Mouse (Mus musculus) small intestine, adult 2 months (tissue): ENCODE results near the gene Tac4. TPM values are rescaled to one million over a fixed set of nuclear protein-coding genes. Genes with fewer than 3 reads are reported as not detected.

Experiments used
- H3K27ac ChIP-seq: fragments of 200-500 bp; 2 replicates; pipeline ENCODE4 v1.5.1; 2012; ENCODE audit warnings: low read depth, low read length, control low read depth, inconsistent platforms; ENCODE audit not compliant: insufficient read depth
- H3K27me3 ChIP-seq: fragments of 200-500 bp; 2 replicates; pipeline ENCODE4 v1.6.1; 2012; ENCODE audit warnings: mild to moderate bottlenecking, moderate library complexity, low read length, inconsistent platforms; ENCODE audit not compliant: control insufficient read depth, insufficient read depth
- H3K36me3 ChIP-seq: fragments of 200-500 bp; 2 replicates; pipeline ENCODE4 v1.6.1; 2012; ENCODE audit warnings: mild to moderate bottlenecking, low read length, control low read depth, inconsistent platforms; ENCODE audit not compliant: control insufficient read depth, insufficient read depth
- H3K4me1 ChIP-seq: fragments of 200-500 bp; 2 replicates; pipeline ENCODE4 v1.6.1; 2012; ENCODE audit warnings: low read length, inconsistent platforms, mixed read lengths; ENCODE audit not compliant: control insufficient read depth, insufficient read depth, insufficient read length
- H3K4me3 ChIP-seq: fragments of 200-500 bp; 2 replicates; pipeline ENCODE4 v1.5.1; 2012; ENCODE audit warnings: low read depth, mild to moderate bottlenecking, control low read depth, inconsistent platforms, low read length, moderate library complexity
- CTCF ChIP-seq: fragments of 200-500 bp; IDR thresholded peaks from 2 replicates; pipeline ENCODE4 v1.5.1; 2012; ENCODE audit warnings: low read depth, mild to moderate bottlenecking, control low read depth, inconsistent platforms, low read length, moderate library complexity, mixed read lengths; ENCODE audit not compliant: insufficient replicate concordance, insufficient read length; ENCODE audit errors: extremely low read depth
- POLR2A ChIP-seq: fragments of 200-500 bp; IDR thresholded peaks from 2 replicates; pipeline ENCODE4 v1.6.1; 2012; ENCODE audit warnings: low read depth, mild to moderate bottlenecking, control low read depth, inconsistent platforms, low read length, moderate library complexity
- WGBS: fragments of 180-500 bp; shearing (Covaris S2); methylation state at CpG from one replicate; pipeline ENCODE4 v1.1.7; 2018; 5-methylcytosine and 5-hydroxymethylcytosine counted together
- polyA plus RNA-seq: library from polyadenylated mRNA; depleted of rRNA; stranded (reverse); fragments of >200 nt; gene quantifications from 2 replicates; pipeline ENCODE4 v1.2.3, GENCODE M21; 2012

Gene Tac4
- polyA plus RNA-seq, 1 experiment, result 0.24 TPM

DNA sequence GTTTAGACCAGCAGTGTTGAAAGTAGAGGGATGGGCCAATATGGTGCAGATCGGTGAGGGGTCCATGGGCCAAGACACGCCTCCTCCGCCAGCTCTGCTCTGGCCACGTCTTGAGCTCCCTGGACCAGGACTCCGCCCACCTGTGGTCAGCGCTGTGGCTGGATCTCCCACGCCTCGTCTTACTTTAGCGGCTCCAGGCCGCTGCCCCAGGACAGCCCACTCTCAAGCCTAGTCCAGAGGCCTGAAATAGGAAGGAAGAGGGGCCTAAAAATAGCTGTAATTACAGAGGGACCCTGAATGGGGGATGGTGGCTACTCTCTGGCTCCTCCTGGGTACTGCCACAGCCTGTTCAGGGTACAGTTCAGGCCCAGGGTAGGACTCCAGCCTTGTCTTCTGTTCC is 11.2 kb upstream of the Tac4 start:
- Histone ChIP-seq H3K4me3 (no peak overlapping the region), H3K27ac (no peak overlapping the region), H3K36me3 (no peaks in the 10 kb centered on the region), H3K4me1 (peaks cover 3% of the 10 kb centered on the region; the same call in 1 of the 2 replicates), H3K27me3 (0 out of 2 replicates have a peak, but pooled peaks cover 3% of the 10 kb centered on the region)
- 46% methylated on average over 10 of the region's 10 CpGs for WGBS
- TF ChIP-seq CTCF, result no peak

DNA sequence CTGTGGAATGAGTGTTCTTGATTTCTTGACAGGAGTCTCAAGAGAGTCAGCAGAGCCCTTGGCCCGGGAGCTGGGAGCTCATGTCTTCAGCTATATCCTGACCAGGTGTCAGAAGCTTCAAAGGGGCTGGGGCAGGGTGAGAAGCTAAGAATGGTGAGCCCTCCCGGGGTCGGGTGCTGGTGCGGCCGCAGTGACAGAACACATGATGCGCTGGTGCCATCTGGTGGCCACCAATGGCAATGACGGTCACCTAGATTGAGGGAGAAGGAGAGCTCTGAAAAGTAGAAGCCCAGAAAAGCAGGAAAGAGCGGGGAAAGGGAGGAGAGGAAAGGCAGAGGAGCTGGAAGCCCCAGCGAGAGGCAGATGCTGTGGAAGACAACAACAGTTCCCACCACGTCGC is 10.0 kb upstream of the Tac4 start:
- peaks cover 3% of the 10 kb centered on the region; the same call in 1 of the 2 replicates for H3K4me1 ChIP-seq
- TF ChIP-seq CTCF, result peak; percentile 88; the same call in 1 of the 2 replicates
- no peak; the same call in 1 of the 2 replicates for TF ChIP-seq POLR2A
- 3% methylated on average over 11 of the region's 11 CpGs for WGBS
- no peaks in the 10 kb centered on the region for H3K36me3 ChIP-seq
- no peak overlapping the region for H3K4me3 ChIP-seq
- H3K27ac ChIP-seq, result no peak overlapping the region
- 0 out of 2 replicates have a peak, but pooled peaks cover 3% of the 10 kb centered on the region for H3K27me3 ChIP-seq

DNA sequence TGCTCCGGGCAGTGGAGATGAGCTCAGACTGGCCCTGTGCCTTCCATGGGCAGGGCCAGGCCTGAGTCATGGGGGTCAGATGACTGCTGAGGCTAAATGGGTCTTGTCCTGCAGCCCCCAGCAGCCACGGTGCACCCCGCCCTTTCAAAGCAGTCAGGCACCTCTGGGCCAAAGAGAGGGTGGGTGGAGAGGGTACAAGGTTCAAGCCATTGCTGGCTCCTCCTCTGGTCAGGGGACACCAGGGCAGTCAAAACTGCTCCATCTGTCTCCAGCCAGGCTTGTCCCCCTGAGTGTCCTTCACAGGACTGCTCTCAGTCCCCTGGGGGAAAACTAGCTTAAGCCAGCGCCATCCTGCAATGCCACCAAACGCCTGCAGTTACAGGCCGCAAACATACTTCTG is 9.2 kb upstream of the Tac4 start:
- TF ChIP-seq POLR2A, result no peak
- no peak for TF ChIP-seq CTCF
- Histone ChIP-seq H3K27ac (no peak overlapping the region), H3K4me1 (peaks cover 3% of the 10 kb centered on the region; the same call in 1 of the 2 replicates), H3K27me3 (0 out of 2 replicates have a peak, but pooled peaks cover 3% of the 10 kb centered on the region), H3K36me3 (no peaks in the 10 kb centered on the region), H3K4me3 (no peak overlapping the region)
- WGBS, result 72% methylated on average over 6 of the region's 6 CpGs

DNA sequence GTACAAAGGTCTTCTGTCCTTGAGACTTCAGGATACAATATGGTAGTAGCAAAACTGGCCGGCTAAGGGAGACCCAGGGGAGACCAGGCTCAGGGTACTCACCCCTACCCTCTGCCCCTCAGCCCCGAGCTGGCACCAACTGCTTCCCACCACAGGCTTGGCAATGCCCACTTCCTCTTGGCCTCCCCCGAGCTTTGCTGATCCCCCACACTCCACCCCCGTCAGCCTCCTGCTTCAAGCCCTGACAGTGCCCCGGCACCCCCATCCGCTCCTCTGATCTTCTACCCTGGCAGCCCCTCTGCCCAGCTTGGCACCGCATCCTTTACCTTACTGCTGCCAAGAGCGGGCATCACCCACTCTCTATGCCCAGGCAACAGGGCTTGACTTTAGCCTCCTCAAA is 7.2 kb upstream of the Tac4 start:
- WGBS, result 80% methylated on average over 8 of the region's 8 CpGs
- Histone ChIP-seq H3K4me1 (peaks cover 3% of the 10 kb centered on the region; the same call in 1 of the 2 replicates), H3K36me3 (no peaks in the 10 kb centered on the region), H3K27me3 (no peaks in the 10 kb centered on the region), H3K27ac (no peak overlapping the region), H3K4me3 (no peak overlapping the region)
- TF ChIP-seq CTCF (no peak), POLR2A (no peak)

DNA sequence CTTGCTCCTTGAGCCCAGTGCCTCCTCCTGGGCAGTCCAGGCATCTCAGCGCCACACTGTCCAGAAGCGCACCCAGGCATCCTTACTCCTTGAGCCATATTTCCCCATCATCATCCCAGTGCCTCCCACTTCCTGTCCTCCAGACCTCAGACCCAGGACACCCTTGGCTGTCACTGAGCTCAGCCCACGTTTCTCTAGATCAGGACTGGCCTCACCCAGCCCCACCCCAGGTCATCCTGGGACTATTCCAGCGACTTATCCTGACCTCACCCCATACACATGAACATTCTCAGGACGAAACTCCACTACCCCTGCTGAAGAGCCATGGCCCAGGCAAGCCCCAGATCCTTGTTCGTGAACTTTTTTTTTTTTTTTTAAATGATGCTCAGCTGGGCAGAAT is 5.6 kb upstream of the Tac4 start:
- H3K4me1 ChIP-seq, result peaks cover 3% of the 10 kb centered on the region; the same call in 1 of the 2 replicates
- TF ChIP-seq POLR2A (no peak), CTCF (no peak)
- no peaks in the 10 kb centered on the region for H3K27me3 ChIP-seq
- no peaks in the 10 kb centered on the region for H3K36me3 ChIP-seq
- H3K4me3 ChIP-seq, result no peak overlapping the region
- WGBS, result 56% methylated on average over 6 of the region's 6 CpGs
- no peak overlapping the region for H3K27ac ChIP-seq

DNA sequence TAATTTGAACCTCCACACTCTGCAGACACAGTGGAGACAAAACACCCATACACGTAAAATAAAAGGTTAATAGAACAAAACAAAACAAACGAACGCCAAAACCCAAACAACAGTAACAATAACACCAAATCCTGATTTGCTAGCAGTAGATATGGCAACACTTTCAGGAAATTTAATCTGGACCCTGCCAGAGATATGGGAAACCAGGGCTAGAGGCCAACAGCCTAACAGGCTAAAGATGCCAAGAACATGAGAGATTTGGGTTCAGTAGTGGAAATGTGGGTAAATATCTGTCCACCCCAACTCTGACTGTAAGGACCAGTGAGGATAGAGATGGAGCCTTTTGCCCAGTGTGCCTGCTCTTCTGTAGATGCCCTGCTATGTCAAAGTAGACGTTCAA is 3.4 kb upstream of the Tac4 start:
- WGBS, result 44% methylated on average over 4 of the region's 4 CpGs

DNA sequence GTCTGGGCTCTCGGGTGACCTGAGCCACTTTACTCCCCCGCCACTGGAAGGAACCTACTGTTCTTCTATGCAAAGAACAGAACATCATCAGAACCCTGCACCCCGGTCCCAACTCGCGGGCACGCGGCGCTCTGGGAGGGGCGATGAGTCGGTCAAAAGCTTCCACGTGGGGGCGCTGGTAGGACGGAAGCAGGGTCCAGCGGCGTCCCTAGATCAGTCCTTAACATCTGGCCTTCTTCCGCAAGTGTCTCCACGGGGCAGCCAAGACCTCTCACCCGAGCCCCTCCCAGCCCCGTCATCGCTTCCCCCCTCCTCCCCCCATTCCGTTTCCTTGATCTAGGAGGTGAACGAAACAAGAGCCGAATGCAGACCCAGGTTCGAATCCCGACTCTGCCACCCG is 2.8 kb upstream of the Tac4 start:
- peak overlapping the region; percentile 30; the same call in 1 of the 2 replicates for H3K27ac ChIP-seq
- WGBS, result 1% methylated on average over 26 of the region's 26 CpGs
- TF ChIP-seq POLR2A, result no peak
- TF ChIP-seq CTCF, result peak; percentile 49; the same call in 1 of the 2 replicates

More for the DNA sequence above, 3.4 kb upstream of the Tac4 start:
- H3K27me3 ChIP-seq, result no peaks in the 10 kb centered on the region
- TF ChIP-seq CTCF (no peak), POLR2A (no peak)
- H3K27ac ChIP-seq, result no peak overlapping the region
- no peaks in the 10 kb centered on the region for H3K4me1 ChIP-seq
- H3K4me3 ChIP-seq, result no peak overlapping the region
- H3K36me3 ChIP-seq, result no peaks in the 10 kb centered on the region

More for the DNA sequence above, 2.8 kb upstream of the Tac4 start:
- H3K27me3 ChIP-seq, result no peaks in the 10 kb centered on the region
- no peaks in the 10 kb centered on the region for H3K4me1 ChIP-seq
- H3K4me3 ChIP-seq, result peak overlapping the region; percentile 74
- H3K36me3 ChIP-seq, result no peaks in the 10 kb centered on the region
